Mouse (Mus musculus) G1E (cell line): ENCODE measurements at regions not wholly inside any gene's neighbourhood (a gene's known extent, or its start where the extent isn't known, plus 50 kb on each side); places are given as distances from the start of the nearest gene placed in this dataset.

ENCODE experiments used
- CTCF ChIP-seq: IDR thresholded peaks from 2 replicates; pipeline ENCODE4 v1.5.1; 2012; ENCODE audit warnings: low read depth, low read length, inconsistent platforms, mixed read lengths
- GATA1 ChIP-seq: IDR thresholded peaks from 2 replicates; pipeline ENCODE4 v1.6.1; 2012; ENCODE audit warnings: borderline replicate concordance, low read length, inconsistent platforms, mixed read lengths
- POLR2AphosphoS5 ChIP-seq: IDR thresholded peaks from 2 replicates; pipeline ENCODE4 v1.6.1; 2012; ENCODE audit warnings: low read depth, low read length, inconsistent platforms; ENCODE audit not compliant: insufficient replicate concordance
- TAL1 ChIP-seq: conservative IDR thresholded peaks from 2 replicates; pipeline ENCODE4 v1.6.1; 2012; ENCODE audit warnings: low read depth, low read length, inconsistent platforms, mixed read lengths

- TF ChIP-seq POLR2AphosphoS5 (no peak), CTCF (no peak), GATA1 (no peak), TAL1 (no peak)
Measured at GRCm38 (mm10) chr11:84676377-84677078, 142.8 kb downstream of the Mrm1 start.
